Mouse (Mus musculus) ES-E14 (cell line): ENCODE measurements around the gene H1f0.

ENCODE experiments used
- CHD2 ChIP-seq: IDR thresholded peaks from 2 replicates; pipeline ENCODE4 v1.6.1; 2014; ENCODE audit warnings: mild to moderate bottlenecking, low read depth, low read length, inconsistent platforms
- HCFC1 ChIP-seq: IDR thresholded peaks from 2 replicates; pipeline ENCODE4 v1.6.1; 2012; ENCODE audit warnings: low read length, inconsistent platforms, borderline replicate concordance; ENCODE audit not compliant: insufficient read depth
- MAFK ChIP-seq: IDR thresholded peaks from 2 replicates; pipeline ENCODE4 v1.6.1; 2014; ENCODE audit warnings: mild to moderate bottlenecking, low read depth, low read length, inconsistent platforms; ENCODE audit not compliant: insufficient read depth
- ZNF384 ChIP-seq: IDR thresholded peaks from 2 replicates; pipeline ENCODE4 v1.6.1; 2012; ENCODE audit warnings: low read depth, low read length, inconsistent platforms

- TF ChIP-seq CHD2: no peak
- TF ChIP-seq HCFC1: no peak
- no peak for TF ChIP-seq ZNF384
- no peak for TF ChIP-seq MAFK
Observed at GRCm38 (mm10) chr15:79075658-79076365, 47.6 kb downstream of the H1f0 start.
